Mouse (Mus musculus): ENCODE results near the gene Esrra. TPM values are rescaled to one million over a fixed set of nuclear protein-coding genes. Genes with fewer than 3 reads are reported as not detected.

The Esrra gene
- total RNA-seq (2015) (11.9 and 12.4 TPM in 2 replicates), total RNA-seq (2017) (24.6 and 28.9 TPM in 2 replicates)

DNA sequence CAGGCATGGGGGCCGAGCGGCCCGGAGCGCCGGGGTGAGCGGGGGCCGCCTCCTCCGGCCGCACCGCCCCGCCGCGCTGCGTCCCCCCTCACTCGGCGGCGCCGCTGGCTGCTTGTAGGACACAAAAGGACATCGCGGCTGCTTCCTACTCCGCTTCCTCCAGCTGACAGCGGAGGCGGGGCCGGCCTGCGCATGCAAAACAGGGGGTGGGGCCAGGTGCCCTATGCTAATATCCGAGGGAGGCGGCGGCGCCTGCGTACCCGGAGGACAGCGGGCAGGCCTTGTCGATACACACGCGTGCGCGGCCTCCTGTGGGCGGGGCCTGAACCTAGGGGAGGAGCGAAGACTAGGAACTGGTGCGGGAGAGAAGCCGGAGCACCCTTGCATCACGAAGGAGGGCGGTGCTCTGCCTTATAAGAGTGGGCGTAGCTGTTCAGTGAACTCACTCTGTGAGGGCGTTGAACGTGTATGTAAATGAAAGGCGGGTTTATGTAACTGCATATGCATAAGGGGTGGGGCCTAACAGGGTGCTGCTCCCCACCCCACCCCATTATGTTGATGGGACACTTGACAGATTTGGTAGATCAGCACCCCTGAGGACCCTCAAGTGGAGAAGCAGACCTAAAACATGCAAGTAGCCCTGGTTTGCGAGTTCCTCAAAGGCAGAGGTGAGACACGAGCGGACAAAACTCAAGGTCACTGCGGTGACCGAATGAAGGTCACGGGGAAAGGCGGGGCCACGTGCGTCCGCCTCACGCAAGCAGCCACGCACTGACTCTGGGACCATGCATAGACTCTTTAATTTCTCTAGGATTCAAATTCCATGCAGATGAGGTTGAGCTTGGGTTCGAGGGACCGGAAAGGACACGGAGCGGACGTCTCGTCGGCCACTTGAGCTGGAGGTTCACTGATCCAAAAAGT lies at the start of gene Esrra:
Gene Esrra (minus strand): TSS at position 167 of the 921 bp plus-strand sequence.
- ATAC-seq (ENCODE audit: poor library complexity, severe bottlenecking): peak; percentile 91

DNA sequence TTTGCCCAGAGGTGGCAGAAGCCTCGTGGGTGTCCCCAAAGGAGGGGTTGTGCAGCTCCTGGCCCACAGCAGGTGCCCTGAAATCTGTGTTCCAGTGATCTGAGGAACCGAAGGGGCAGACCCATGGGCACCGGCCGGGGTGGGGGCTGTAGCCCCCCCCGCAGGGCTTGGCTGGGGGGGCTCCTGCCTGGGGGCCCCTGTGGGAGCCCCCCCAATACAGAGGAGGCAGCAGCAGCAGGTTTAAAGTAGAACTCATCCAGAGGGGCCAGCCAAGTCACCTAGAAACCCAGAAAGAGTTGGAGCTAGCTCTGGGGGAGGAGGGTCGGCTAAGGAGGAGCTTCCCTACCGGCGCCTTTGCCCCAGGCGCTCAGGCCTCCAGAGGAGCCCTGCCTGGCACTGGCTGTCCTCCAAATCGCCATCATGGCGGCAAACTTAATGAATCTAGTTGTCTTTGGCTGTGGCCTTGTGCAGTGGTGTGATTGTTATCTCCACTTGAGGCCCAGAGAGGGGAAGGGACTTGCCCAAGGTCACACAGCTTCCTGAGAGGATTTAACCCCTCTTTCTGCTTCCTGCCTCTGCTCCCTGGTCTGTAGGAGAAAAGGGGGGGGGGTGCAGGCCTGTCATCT lies 49.0 kb upstream of the Esrra start:
- ATAC-seq (ENCODE audit: poor library complexity, severe bottlenecking): no peak

DNA sequence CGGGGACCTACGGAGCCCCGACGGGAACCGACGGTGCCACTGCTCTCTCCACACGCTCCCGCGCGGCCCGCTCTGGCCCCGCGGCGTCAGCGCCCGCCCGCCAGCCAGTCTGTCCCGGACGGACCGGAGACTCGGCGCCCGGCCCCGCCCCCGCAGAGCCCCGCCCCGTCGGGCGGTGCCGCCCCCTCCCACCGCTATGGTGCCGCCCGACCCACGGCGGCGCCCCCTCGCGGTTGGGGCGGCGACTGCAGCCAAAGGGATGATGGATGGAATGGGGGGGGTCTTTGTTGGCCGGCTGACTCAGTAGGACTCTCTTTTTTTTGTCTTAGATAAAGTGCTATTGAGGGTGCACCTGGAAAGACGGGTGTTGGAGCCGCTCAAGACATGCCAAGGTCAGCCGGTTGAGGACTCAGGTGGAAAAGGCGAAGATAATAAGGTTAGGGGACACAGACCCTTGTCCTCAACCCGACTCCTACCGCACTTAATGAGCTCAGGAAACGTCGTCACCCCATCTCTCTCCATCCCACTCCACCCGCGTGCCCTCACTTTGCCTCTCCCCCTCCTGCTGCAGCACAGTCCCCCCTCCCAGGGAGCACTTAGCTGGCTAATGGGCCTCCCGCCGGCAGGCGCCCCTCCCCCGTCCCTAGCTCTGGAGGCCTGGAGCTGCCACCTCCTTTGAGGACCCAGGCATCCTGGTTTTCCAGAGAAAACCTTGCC lies 48.2 kb upstream of the Esrra start:
- ATAC-seq (ENCODE audit: poor library complexity, severe bottlenecking): peak; percentile 77

DNA sequence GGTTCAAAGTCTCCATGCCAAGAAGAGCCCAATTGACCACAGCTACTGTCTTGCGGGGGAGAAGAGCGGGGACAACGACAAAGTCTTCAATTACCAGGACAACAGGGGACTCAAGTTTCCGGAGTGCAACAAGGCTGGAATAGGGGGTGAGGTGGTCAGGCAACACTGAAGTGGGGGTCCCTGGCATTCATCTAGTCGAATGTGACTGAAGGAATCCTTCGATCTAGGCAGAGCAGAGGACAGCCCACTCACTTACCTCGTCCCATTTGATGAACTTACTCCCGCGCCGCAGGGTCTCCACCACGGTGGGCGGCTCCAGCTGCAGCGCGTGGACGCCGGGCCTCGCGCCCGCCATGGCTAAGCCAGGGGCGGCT lies 47.7 kb upstream of the Esrra start:
- ATAC-seq (ENCODE audit: poor library complexity, severe bottlenecking): no peak

DNA sequence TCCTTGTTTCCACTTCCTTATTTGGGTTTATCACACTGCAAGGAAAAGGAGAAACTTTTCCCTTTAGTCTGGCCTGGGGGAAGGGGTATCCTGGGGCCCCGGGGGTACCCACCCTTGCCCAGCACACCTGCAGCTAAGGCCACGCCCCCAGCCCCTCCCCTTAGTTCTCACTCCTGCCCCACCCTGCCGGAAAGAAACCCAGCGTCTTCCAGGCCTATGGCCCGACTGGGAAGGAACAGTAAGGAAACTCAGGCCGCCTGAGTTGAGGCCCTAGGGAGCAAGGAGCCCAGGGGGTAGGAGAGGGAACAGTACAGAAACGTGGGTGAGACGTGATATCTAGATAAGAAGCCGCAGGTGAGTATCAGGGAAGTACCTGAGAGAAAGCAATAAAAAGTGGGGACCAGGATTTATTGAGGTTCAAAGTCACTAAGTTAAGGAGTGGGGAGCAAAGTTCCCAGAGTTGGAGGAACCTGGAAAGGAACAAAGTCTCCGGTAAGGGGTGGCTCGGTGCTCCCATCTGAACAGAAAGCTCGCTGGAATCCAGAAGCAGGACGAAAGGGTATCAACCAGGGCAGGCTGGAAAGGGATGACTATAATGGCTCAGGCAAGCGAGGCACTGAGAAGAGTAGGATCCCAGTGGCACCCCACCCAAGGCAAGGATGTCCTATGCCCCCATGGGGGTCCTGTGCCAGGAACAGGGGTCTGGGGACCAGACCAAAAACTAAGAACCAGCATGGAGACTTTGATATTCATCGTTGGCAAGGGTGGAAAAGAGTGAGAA lies 47.1 kb upstream of the Esrra start:
- no peak for ATAC-seq (ENCODE audit: poor library complexity, severe bottlenecking)

DNA sequence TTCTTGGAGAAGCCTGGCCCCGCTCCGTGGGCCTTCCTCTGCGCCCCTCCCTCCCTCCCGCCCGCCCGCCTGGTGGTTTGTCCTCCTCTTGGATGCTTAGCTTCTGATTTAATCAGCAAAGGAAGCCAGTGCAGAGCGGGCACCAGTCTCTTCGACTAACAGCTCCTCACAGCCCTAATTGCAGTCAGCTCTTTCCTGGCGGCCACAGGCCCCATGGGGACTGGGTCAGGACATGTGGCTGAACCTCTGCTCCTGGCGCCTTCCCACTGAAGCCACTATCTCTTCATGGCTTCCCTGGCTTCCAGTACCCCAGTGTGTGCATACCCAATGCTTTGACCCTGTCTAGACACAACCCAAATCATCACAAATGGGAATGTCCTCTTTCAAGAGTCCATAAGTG lies 34.8 kb upstream of the Esrra start:
- ATAC-seq (ENCODE audit: poor library complexity, severe bottlenecking): no peak

DNA sequence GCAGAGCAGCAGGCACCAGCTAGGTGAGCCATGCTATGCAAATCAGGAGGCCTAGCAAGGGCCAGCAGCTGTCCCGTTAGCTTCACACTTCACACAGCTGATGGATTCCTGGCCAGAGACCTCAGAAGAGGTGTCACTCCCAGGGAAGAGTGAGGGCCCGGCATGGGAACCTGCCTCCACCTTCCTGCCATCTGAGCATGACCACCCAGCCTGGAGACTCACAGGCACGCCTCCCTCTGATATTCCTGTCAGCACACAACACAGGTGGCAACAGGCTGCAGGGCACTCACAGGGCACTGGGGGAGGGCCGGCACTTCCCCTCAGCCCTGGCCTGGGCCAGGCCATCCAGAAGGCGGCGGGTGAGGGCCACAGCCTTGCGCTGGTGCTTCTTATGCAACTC lies 33.8 kb upstream of the Esrra start:
- ATAC-seq (ENCODE audit: poor library complexity, severe bottlenecking): peak; percentile 16; the same call in 1 of the 2 replicates

DNA sequence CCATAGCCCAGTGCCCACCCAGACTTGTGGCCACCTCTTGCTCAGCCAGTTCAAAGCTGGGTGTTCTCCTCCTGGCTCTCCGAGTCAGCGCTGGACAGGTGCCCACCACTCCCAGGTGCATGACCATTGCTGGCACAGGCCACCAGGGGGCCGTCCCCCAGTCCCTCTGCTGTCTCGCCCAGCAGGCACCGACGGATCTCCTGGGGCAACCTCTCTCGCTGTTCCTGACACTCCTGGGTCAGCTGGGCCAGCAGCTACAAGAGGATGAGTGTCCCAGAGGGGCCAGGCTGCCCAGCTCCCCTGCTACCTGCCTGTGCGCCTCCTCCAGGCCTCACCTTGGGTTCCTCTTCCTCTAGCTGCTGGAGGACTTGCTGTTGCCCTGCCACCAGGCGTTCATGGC lies 32.4 kb upstream of the Esrra start:
- no peak for ATAC-seq (ENCODE audit: poor library complexity, severe bottlenecking)

DNA sequence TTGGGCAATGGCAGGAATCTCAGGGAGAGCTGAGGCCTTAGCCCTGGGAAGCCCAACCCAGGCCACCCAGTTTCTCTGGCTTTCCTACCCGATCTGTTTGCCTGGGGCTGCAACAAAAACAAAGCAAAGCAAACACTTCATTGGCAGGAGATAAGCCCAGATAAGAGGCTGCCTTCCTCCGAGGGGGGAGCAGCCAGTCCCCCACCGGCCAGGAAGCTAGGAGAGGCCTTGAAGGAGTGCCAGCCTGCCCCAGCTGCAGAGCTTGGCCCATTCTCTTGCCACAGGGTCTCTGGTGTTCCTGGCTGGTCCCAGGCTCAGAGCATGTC lies 31.1 kb upstream of the Esrra start:
- no peak for ATAC-seq (ENCODE audit: poor library complexity, severe bottlenecking)

DNA sequence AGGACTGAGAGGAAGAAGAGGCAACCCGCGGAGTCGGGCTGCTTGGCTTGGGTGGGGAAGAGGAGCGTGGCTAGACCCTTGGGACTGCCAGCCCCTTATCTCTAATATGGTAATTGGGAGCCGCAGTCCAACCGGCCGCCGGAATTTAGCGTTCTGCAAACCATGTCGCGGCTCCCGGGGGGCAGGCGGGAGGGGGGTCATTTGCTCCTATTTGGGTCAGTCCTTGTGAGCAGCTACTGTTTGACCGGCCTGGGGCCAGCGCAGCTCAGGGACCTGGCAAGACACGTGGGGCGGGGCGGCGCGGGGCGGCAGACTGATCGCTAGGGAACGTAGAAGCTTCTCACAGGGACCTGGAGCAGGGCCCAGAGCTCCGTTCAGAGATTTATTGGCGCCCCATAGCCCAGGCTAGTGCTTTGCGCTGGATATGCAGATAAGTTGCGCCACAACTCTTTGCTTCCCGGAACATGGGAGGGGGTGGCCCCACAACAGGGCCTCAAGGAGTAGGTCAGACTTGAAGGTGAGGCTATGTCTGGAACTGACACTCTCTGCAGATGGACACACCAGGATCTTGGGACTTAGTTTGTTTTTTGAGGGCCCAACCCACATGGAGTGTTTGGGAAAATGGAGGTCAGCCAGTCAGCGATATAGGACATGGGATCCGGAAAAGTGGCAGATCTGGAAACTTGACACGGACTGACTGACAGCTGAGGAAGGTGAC lies 30.5 kb upstream of the Esrra start:
- ATAC-seq (ENCODE audit: poor library complexity, severe bottlenecking): peak; percentile 24

DNA sequence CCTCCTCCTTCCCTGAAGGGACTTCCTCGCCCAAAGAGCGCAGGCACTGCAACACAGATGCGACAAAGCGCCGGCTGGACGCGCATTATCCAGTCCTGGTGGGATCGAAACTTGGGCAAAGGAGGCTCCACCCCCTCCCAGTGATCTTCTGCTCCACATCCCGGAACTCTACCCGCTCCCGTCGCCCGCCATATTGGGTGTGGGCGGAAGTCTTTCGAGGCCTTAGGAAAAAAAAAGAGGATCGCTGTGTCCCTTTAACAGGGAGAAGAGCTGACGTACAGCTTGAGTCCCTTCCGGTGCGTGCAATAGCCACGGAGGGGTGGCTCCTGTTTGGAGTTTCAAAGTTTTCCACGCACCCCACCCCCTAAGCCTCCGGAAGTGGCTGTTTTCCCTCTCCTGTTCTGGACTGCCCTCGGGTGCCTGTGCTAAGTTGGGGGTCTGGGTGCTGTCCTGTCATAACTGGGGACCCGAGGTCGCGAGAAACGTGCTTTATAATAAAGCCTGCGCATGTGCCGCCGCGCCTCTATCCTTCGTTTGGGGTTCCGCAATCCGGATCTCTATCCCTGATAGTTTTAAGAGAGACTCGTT lies 29.9 kb upstream of the Esrra start:
- ATAC-seq (ENCODE audit: poor library complexity, severe bottlenecking): peak; percentile 73

DNA sequence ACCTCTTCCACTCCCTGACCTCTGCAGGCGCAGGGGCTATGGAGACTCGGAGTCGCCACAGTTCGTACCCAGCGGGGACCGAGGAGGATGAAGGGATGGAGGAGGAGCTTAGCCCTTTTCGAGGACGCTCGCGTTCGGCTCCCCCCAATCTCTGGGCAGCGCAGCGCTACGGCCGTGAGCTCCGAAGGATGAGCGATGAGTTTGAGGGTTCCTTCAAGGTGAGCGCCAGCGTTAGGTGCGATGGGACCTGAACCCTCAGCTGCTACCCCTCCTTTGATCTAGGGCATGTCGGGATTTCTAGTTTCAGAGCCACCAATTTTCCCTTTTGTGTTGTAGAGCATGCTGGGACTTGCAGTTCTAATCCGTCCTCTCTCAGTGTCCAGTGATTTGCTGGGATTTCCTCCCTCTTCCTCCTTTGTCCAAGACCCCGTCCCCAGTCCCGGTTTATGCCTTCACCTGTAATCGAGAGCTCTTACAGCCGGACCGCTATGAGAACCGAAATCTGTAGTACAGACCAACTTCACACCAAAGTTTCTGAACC lies 29.1 kb upstream of the Esrra start:
- 0 out of 2 replicates have a peak, but pooled peaks have one; percentile 14 for ATAC-seq (ENCODE audit: poor library complexity, severe bottlenecking)

DNA sequence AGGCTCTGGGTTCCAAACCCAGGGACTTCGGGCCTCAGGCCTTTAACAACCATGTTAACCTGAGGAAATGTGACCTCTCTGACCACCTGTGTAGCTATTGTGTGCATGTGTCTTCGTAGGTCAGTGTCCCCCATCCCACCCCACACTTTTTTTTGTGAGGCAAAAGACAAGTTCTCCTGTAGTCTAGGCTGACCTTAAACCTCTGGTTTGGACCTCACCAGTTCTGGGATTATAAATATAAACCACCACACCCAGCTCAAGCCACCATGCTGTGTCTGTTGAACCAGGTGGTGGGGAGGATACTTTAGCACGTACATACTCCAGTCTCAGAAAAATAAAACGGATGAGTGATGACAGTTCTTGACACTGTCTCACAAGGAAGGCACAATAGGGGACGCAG lies 28.3 kb upstream of the Esrra start:
- no peak for ATAC-seq (ENCODE audit: poor library complexity, severe bottlenecking)

DNA sequence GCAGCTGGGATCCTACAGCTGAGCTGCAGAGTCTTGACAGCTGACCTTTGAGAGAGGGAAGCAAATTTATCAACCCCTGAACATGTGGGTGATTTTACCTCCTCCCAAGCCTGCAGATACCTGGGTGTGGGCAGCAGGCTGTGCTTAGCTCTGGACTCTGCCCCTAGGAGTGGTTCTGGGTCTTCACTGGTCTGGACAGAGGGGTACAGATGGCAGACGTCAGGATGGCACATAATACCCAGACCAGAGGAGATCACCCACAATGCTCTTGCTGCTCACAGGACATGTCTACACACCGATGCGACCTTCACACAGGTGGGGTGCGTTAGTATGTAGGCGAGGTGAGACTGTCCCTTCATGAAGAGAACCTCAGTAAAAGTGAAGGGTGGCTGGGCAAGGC lies 27.9 kb upstream of the Esrra start:
- no peak for ATAC-seq (ENCODE audit: poor library complexity, severe bottlenecking)

DNA sequence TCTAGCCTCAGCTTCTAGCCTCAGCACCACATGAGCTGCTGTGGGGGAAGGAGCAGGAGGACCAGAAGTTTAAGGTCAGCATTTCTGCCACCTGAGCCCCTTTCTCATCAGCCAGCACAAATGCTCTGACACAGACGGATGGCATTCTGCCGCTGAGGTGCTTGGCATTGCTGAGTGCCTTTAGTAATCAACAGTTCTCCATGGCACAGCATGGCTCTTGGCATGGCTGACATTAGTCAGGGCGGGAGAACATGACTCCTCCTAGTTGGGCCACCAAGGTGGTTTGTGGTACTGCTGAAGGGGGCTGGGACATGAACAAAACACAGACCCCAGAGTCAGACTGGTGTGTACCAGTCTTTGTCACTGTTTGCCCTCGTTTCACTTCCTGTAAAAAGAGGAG lies 26.6 kb upstream of the Esrra start:
- no peak for ATAC-seq (ENCODE audit: poor library complexity, severe bottlenecking)

DNA sequence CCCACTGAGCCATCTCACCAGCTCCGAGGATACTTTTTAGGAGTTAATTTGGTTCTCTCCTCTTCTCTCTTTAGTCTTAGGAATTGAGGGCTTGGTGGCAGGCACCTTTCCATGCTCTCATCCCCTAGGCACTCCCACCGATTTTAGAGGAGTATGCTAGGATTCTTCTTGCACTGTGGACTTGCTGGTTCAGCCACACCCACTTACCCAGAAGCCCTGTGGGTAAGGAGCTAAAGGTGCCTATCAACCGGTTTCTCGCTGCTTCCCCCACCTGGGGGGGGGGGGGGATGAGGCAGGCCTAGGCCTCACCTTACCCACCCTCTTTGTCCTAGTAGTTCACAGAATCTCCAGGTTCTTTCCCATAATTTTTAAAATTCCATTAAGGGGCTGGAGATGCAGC lies 26.1 kb upstream of the Esrra start:
- ATAC-seq (ENCODE audit: poor library complexity, severe bottlenecking): no peak

DNA sequence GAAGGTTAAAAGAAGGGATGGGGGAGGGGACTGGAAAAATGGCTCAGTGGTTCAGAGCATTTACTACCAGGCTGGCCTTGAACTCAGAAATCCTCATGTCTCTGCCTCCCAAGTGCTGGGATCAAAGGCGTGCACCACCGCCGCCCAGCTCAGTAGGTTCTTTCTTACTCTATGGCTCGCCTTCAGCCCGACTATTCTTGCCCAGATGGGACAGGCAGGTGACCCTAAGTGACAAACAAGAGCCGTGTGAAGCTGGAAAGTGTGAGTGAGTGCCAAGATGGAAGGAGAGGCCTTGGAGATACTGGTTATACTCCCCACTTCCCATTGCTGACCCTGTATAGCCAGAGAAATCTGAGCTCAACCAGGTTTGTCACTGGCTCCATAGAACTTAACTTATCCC lies 22.1 kb upstream of the Esrra start:
- ATAC-seq (ENCODE audit: poor library complexity, severe bottlenecking): no peak

DNA sequence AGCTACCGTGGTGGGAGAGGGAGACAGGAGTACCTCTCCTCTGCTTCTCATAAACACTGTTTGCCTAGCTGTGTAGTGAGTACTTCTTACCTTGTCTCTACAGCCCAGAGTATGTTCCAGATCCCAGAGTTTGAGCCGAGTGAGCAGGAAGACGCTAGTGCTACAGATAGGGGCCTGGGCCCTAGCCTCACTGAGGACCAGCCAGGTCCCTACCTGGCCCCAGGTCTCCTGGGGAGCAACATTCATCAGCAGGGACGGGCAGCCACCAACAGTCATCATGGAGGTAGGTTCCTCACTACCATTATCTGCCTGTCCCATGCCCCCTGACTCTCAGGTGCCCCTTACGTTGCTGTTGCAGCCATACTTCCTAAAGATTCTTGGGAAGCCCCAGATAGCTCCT lies 21.2 kb upstream of the Esrra start:
- no peak for ATAC-seq (ENCODE audit: poor library complexity, severe bottlenecking)

DNA sequence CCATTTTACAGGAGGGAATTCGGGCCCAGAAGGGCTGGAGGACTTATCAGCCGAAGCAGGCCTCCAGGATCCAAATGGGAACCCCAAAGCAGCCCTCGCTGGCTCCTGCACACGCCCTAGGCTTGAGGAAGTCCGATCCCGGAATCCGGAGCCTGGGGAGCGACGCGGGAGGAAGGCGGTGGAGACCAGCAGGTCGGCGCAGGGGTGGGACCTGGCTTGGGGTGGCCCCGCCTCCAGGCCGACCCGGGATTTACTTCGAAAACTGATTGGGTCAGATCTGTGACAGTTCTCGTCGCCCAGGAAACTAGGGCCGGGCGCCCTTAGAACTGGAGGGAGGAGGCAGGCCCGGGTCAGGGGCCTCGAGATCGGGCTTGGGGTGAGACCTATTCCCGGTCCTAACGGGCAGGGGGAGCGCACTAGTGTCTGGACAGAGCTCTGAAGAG lies 20.7 kb upstream of the Esrra start, which contains the start of gene Gpr137:
Gene Gpr137 (minus strand): TSS at position 232 of the 443 bp plus-strand sequence.
- peak; percentile 82 for ATAC-seq (ENCODE audit: poor library complexity, severe bottlenecking)

All from megakaryocyte, adult 5-6 weeks (primary cell).